ENCODE assay signal across 8 mouse cellular contexts in the genomic region with DNA sequence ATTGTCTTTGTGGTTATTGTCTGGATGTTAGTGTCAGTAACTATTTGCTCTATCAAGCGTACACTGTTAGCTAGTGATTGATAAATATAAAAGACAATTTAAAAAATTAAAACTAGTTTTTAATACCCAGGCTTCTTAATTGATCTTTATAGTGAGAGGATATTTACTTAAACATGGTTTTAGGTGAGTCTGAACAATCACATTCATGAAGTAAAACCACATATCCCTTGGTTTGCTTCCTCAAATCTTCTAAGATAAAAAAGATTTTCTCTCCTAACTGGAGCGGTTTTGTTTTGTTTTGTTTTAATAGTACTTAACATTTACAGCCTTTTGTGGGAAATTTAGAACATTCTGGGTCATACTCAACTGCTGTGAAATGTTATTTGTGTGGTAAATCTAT. TPM values are rescaled to one million over a fixed set of nuclear protein-coding genes. Genes with fewer than 3 reads are reported as not detected.
DNase-seq lines count a peak whose midpoint lies in the region; ATAC-seq and TF ChIP-seq lines count a peak whose summit lies in the region.
"Had no signal": no experiment of that assay in that cellular context is flagged by ENCODE, and none has a peak within 500 bp of the region (broad histone marks: within the 10 kb centered on the region; RNA-seq: fewer than 3 reads in every experiment).

No protein-coding gene starts in this region.

- WGBS in lung, embryonic 15.5 days = 63% methylated on average over 2 of the region's 2 CpGs
- 73% methylated on average over 2 of the region's 2 CpGs for WGBS in forebrain, embryonic 16.5 days
- whole genome bisulfite sequencing in limb, embryonic 14.5 days = 81% methylated on average over 2 of the region's 2 CpGs
- WGBS in stomach, embryonic 14.5 days = 73% methylated on average over 2 of the region's 2 CpGs

- no peak for TF ChIP-seq POLR2A in limb, embryonic 14.5 days (IDR thresholded peaks at IDR 0.05; ENCODE audit: borderline replicate concordance, extremely low read depth, insufficient read depth, insufficient read length)

- H3K4me2 ChIP-seq in lung, embryonic 15.5 days = peak overlapping the region; percentile 62
- peak overlapping the region; percentile 72 for H3K4me2 ChIP-seq in forebrain, embryonic 16.5 days (ENCODE audit: low read length)
- peak overlapping the region; percentile 52 for H3K4me2 ChIP-seq in limb, embryonic 14.5 days (replicated peaks; ENCODE audit: low read depth, low read length, severe bottlenecking)
- H3K4me2 ChIP-seq in stomach, embryonic 14.5 days (replicated peaks; ENCODE audit: low read depth, low read length) = peak overlapping the region; percentile 77

- ATAC-seq in lung, embryonic 15.5 days (ENCODE audit: borderline replicate concordance, extremely low read depth, low FRiP score, low TSS enrichment) = no peak
- ATAC-seq in forebrain, embryonic 16.5 days = no peak
- no peak for ATAC-seq in limb, embryonic 14.5 days (ENCODE audit: low FRiP score, low read depth)
- ATAC-seq in stomach, embryonic 14.5 days (ENCODE audit: insufficient number of reproducible peaks, insufficient read depth, low FRiP score, low read depth) = no peak

- H3K9ac ChIP-seq in lung, embryonic 15.5 days = no peak overlapping the region; the same call in 1 of the 2 replicates
- no peak overlapping the region for H3K9ac ChIP-seq in forebrain, embryonic 16.5 days (replicated peaks; ENCODE audit: low read depth, low read length)
- no peak overlapping the region for H3K9ac ChIP-seq in limb, embryonic 14.5 days (ENCODE audit: low read depth, low read length, severe bottlenecking)
- H3K9ac ChIP-seq in stomach, embryonic 14.5 days (replicated peaks; ENCODE audit: low read depth, low read length) = no peak overlapping the region

- H3K9me3 ChIP-seq in lung, embryonic 15.5 days = no peaks in the 10 kb centered on the region
- H3K9me3 ChIP-seq in forebrain, embryonic 16.5 days (ENCODE audit: control insufficient read depth, low read length) = no peaks in the 10 kb centered on the region
- no peaks in the 10 kb centered on the region for H3K9me3 ChIP-seq in limb, embryonic 14.5 days (ENCODE audit: control insufficient read depth, low read length)
- H3K9me3 ChIP-seq in stomach, embryonic 14.5 days (ENCODE audit: control insufficient read depth, low read depth, low read length) = no peaks in the 10 kb centered on the region

- DNase-seq in lung, adult 18-20 months = no peak
- DNase-seq in limb, embryonic 14.5 days (ENCODE audit: low spot score) = no peak
- no peak for DNase-seq in urinary bladder, postnatal 36 days (ENCODE audit: low spot score in 2 of 2)
- DNase-seq in adrenal gland, postnatal 4 days (ENCODE audit: low spot score in 2 of 2) = no peak
- DNase-seq: cerebellum, adult 11 months had no signal

- peaks cover 28% of the 10 kb centered on the region for H3K4me1 ChIP-seq in lung, embryonic 15.5 days
- peaks cover 25% of the 10 kb centered on the region for H3K4me1 ChIP-seq in forebrain, embryonic 16.5 days (replicated peaks; ENCODE audit: control insufficient read depth, insufficient read depth, low read length)
- peaks cover 22% of the 10 kb centered on the region for H3K4me1 ChIP-seq in limb, embryonic 14.5 days (ENCODE audit: control insufficient read depth, insufficient read depth, low read length)
- peaks cover 16% of the 10 kb centered on the region for H3K4me1 ChIP-seq in stomach, embryonic 14.5 days (ENCODE audit: control insufficient read depth, insufficient read depth, low read length)

- H3K27ac ChIP-seq in lung, embryonic 15.5 days = no peak overlapping the region
- H3K27ac ChIP-seq in forebrain, embryonic 16.5 days (ENCODE audit: low read length) = no peak overlapping the region
- H3K27ac ChIP-seq in limb, embryonic 14.5 days (replicated peaks; ENCODE audit: low read depth, low read length) = no peak overlapping the region
- no peak overlapping the region for H3K27ac ChIP-seq in stomach, embryonic 14.5 days (ENCODE audit: low read length)

- no peaks in the 10 kb centered on the region for H3K27me3 ChIP-seq in lung, embryonic 15.5 days
- H3K27me3 ChIP-seq in forebrain, embryonic 16.5 days (replicated peaks; ENCODE audit: control insufficient read depth, insufficient read depth, low read length) = no peaks in the 10 kb centered on the region
- H3K27me3 ChIP-seq in limb, embryonic 14.5 days (ENCODE audit: control insufficient read depth, insufficient read depth, low read length) = no peaks in the 10 kb centered on the region
- no peaks in the 10 kb centered on the region for H3K27me3 ChIP-seq in stomach, embryonic 14.5 days (ENCODE audit: control insufficient read depth, insufficient read depth, low read length)

- peaks cover 10% of the 10 kb centered on the region; the same call in 1 of the 2 replicates for H3K36me3 ChIP-seq in lung, embryonic 15.5 days
- no peaks in the 10 kb centered on the region; the same call in 1 of the 2 replicates for H3K36me3 ChIP-seq in forebrain, embryonic 16.5 days (ENCODE audit: control insufficient read depth, insufficient read depth)
- H3K36me3 ChIP-seq in limb, embryonic 14.5 days (ENCODE audit: control insufficient read depth, insufficient read depth, low read length) = peaks cover 11% of the 10 kb centered on the region
- H3K36me3 ChIP-seq in stomach, embryonic 14.5 days (ENCODE audit: control insufficient read depth, insufficient read depth, low read length) = peaks cover 7% of the 10 kb centered on the region; the same call in 1 of the 2 replicates

- H3K4me3 ChIP-seq in lung, embryonic 15.5 days = peak overlapping the region; percentile 12; the same call in 1 of the 2 replicates
- H3K4me3 ChIP-seq in forebrain, embryonic 16.5 days (replicated peaks; ENCODE audit: low read length) = peak overlapping the region; percentile 45
- H3K4me3 ChIP-seq in limb, embryonic 14.5 days (replicated peaks; ENCODE audit: low read length) = peak overlapping the region; percentile 11; the same call in 1 of the 2 replicates
- H3K4me3 ChIP-seq in stomach, embryonic 14.5 days (ENCODE audit: low read depth, low read length) = peak overlapping the region; percentile 71; the same call in 1 of the 2 replicates

RNA-seq across cellular contexts. Expression of a gene that starts 3.4 kb away (rescaled TPM):
- 69.8 and 69.9 TPM in 2 replicates for polyA plus RNA-seq in lung, embryonic 15.5 days (2015; fragmentation: Nextera tagmentation; extraction: Ambion mirVana)
- polyA plus RNA-seq in forebrain, embryonic 16.5 days (2015; fragmentation: Nextera tagmentation; extraction: Ambion mirVana) = 96.9 and 101 TPM in 2 replicates
- 35.2 and 46.1 TPM in 2 replicates for polyA plus RNA-seq in limb, embryonic 14.5 days (2012; rRNA removed)
- 65.1 and 74.4 TPM in 2 replicates for polyA plus RNA-seq in limb, embryonic 14.5 days (2014; fragmentation: Nextera tagmentation; extraction: Ambion mirVana)
- 78.6 and 88.5 TPM in 2 replicates for polyA plus RNA-seq in stomach, embryonic 14.5 days (2014; fragmentation: Nextera tagmentation; extraction: Ambion mirVana)
- 10 to 100 TPM; 81.3 to 88.4 TPM for total RNA-seq in adrenal gland, postnatal 4 days (2021)

Comparison
In these comparisons a context has a peak if more than half of its experiments do, and no peak if none do; other contexts are left out.
1. H3K4me3 ChIP-seq: peak in every context shown above with its lines; median percentile 71 in stomach, embryonic 14.5 days; 45 in forebrain, embryonic 16.5 days; 12 in lung, embryonic 15.5 days; 11 in limb, embryonic 14.5 days.